Mouse (Mus musculus) right cerebral cortex, postnatal 25 days (tissue): Measurements from ENCODE around the gene Abr.
A peak's percentile ranks its signal among the peaks of the same experiment; 100 is the strongest.

Experiments
- DNase-seq: peaks from one replicate; pipeline ENCODE4 v3.0.0; 2022

Abr gene

DNA sequence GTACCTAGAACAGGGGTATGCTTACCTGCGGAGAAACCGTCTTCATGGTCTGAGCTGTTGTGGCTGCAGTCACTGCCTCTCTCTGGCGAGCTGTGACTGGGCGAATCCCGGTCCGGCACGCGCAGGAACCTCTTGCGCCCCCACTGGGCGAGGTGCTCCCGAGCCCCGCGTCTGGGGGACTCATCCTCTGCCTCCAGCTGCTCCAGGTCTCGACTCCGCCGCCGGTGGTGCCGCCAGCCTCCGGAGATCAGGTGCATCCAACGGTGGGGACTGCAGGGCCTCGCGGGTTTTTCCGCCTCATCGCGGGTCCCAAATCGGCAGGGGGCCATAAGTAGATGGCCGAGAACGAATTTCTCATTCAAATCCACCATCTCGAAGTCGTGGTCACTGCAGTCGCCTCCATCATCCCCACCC lies at the start of gene Abr:
TSS of gene Abr (minus strand) at position 163 of the 414 bp plus-strand sequence.
- peak; percentile 33 for DNase-seq

DNA sequence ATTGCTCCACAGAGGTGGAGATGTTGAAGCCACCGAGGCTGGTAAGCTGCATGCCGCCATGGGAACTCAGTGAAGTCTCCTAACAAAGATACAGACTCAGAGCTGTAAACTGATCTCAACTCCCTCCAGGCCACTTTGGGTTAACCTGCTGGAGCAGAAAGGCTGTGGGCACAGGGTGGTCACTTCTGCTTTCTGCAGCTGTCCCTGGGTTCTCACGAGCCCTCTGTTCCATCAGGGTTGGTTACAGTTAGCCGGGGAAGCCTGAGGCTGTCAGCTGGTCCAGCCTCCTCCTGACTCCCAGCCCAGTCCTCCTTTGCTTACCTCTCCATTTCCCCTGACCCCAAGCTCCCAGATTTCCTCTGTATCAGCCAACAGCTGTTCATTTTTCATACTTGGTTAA lies 45.7 kb upstream of the Abr start:
- DNase-seq, result no peak

DNA sequence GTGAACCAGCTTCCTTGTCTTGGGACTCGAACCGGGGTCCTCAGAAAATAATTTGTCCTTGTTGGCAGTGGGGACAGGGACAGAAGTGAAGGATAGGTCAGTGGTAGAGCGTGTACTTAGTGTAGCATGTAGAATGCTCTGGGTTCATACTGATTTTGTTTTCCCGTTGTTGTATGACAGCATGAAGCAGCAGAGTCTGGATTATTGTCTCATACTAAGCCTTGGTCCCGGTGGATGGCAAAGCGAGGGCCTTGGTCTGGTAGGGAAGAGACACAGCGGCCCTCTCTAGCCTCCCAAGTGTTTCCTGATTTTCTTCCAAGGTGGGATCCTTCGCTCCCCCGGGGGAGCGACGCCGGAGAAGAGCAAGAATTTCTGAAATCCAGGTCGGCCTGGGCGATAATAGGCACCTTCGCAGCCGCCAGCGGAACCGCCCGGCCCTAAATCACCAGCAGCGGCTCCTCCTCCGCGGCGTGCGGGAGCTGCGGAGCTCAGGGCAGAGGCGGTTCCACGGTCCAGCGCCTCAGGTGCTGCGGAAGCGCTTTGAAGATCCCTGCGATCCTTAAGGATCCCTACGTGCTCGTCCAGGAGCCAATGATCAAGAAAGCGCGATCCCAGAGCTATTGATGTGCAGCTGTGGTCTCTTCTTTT lies 44.0 kb upstream of the Abr start:
- DNase-seq, result peak; percentile 43

DNA sequence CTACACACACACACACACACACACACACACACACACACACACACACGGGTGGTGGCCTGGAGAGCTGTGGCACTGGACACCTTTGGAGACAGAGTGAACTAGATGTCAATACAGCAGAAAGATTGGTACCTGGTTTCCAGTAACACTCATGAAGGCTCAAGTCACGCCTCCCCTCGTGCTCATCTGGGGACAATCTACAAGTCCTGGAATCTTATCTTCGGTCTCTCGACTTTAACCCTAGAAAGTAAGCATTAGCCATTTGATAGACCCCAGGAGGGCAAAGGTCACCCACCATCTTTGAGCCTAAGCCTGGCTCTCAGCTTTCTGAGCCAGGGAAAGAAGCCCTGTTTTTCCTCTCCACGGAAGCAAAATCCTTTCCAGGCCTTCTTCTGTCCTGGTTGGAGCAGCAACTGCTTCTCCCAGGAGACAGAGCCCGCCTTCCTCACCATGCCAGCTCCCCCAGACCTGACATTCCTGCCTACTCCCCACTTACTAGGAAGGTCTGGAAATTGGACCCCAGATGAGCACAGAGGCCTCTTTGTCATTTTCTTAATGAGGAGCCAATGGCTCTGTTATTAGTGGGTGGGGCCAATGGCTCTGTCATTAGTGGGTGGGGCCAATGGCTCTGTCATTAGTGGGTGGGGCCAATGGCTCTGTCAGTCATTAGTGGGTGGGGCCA lies 39.8 kb upstream of the Abr start:
- no peak for DNase-seq

DNA sequence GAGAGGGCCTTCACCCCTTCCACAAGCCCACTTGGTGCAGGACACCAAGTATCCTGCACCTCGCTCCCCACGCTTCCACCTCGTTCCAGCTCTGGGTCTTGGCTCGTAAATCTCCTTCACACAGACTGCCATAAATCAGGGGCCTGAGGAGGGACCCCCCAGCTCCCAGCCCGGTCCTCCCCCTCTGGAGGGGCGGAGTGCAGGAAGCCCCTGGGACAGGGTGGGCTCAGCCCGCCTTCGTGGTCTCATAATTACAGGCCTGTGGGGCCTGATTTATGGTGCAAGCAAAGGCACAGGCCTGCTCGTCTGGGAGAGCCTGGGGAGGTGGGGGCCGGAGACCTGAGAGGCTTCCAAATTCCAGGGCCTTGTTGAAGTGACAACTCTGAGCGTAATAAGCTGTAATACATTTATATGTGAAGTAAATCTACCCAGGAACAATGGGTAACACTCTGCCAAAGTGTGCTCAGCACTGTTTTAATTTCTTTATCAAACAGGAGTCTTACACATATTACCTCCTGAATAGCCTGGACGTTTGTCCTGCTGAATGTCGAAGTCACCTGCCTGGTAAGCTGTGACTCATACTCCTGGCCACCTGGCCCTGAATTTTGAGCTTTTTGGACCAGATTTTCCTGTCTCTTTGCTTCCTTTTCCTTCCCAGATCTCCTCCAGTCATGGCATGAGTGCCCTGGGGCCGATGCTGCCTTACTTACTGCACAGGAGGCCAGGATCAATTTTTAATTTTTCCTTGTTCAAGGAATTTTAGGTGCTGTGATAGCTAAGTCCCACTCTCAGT lies 37.2 kb upstream of the Abr start:
- DNase-seq, result no peak

DNA sequence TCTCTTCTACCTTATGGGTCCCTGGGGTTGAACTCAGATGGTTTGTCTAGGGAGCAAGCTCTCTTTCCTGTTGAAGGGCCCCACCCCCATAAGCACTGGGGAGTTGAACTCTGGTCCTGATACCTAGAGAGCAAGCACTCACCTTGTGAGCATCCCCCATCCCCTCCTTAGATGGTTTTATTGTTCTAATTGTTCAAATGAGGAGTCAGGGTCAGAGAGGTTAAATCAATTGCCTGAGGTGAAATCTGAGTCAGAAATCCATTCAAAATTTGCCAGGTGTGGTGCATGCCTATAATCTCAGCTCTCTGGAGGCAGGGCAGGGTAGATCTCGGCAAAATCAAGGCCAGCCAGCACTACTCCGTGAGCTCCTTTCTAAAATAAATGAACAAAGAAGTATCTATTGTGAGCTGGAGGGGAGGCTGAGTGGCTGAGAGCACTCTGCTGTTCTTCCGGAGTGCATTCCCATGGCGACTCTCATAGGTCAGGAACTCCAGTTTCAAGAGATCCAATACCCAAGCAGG lies 35.4 kb upstream of the Abr start:
- no peak for DNase-seq

DNA sequence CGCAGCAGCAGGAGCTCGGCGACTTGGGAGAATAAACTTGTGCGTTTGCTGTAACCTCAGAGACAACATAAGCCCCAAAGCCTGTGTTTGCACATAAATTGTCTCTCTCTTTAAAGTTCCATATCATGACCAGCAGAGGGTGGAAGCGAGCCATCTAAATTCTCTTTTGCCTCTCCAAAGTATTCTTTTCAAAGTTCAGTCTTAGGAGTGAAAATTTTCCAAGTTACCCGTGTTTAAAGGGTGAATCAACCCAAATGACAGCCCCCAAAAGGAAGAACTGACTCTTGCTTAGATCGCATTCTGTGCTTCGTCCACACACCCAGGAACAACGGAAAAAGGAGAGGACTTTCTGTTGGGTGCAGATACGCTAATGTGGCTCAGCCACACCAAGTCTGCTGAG lies 33.0 kb upstream of the Abr start:
- DNase-seq, result no peak

DNA sequence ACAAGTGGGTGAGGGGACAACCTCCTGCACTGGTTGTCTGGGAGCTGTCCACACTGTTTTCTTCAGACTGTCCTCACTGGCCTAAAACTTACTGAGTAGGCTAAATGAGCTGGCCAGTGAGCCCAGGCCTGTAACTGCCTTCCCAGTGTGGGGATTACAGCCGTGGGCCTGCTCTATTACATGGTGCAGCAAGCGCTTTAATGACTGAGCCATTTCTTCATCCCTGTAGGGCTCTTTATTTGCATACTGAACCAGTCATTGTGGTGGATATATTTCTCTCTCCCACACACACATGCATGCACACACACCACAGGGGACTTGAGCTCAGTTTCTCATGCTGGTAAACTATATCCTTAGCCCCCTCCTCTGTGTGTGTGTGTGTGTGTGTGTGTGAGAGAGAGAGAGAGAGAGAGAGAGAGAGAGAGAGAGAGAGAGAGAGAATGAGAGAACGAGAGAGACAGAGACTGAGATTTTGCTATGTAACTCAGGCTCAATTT lies 30.8 kb upstream of the Abr start:
- no peak for DNase-seq

DNA sequence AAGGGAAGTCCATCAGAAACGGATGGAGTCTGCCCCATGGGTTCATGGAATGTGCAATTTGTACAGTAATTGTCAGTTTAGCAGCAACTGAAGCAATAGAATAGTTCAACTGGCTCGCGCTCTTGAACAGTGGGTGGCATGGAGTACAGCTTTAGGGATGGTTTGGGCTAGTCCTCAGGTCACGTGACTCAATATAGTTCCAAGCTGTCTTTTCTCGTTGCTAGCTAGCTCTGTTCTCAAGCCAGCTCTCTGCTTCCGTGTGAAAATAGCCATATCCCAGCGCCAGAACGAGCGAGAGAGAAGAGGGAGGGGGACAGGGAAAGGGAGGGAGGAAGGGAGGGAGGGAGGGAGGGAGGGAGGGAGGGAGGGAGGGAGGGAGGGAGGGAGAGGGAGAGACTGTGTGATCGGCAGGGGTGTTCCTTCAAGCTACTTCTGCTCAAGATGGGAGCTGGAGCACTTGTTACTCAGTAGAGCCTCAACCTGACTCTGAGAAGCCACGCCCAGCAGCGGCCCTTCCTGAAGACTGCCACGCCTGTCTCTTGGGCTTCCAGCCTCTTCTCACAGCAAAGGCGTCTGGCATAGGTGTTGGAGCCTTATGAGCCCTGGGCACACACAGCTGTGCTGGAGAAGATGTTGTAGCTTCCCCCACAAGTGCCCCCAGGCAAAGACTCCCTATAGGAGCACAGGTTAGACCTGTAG lies 28.9 kb upstream of the Abr start:
- peak; percentile 13 for DNase-seq

DNA sequence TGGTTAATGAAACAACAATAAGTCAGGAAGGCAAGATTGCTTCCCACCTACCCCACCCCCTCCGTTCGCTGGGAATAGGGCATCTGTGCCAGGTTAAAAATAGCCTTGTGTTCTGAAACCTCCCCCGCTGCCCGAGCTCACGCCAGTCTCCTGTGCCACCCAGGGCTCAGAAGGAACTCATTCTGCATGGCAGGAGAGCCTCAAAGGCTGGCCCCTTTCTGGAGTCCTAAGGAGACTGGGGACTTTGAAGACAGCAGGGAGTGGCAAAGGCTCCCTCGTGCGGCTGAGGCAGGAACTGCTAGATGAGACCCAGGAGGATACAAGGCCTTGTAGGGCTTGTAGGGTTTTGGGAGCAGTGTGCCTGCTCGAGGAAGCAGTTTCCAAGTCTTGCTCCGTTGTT lies 25.4 kb upstream of the Abr start:
- peak; percentile 75 for DNase-seq

DNA sequence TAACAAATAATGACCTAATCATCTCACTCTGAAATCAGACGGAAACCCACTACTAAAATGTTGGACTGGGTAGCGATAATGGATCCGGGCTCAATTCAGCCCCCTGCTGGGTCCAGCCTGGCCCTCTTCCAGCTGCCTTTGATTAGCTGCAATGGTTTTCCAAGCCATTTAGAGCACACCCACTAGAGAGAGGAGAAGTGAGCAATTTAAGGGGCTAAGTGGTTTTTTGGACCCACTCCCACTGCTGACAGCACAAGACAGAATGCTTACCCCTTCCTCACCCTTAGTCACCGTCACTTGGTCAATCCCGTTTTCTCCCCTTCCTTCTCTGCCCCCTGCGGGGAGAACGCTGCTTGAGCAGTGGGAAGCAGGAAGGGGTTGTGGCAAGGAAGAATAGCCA lies 24.9 kb upstream of the Abr start:
- DNase-seq, result no peak

DNA sequence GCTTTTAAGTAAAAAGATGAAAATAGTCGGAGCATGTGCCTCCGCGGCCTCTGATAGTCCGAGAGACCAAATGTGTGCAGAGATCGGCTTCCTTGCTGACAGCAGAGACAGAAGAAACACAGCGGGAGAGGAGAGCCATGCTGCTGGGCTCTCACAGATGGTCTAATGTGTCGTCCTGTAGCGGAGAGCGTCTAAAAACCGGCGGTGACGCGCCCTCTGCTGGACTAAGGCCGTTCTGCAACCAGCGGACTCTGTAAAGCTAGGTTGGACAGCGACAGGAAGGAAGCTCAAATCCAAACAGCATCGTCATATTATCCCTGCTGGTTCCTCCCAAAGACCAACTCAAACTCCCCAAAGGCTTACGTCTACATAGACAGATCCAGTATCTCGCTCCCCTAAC lies 23.8 kb upstream of the Abr start:
- DNase-seq, result peak; percentile 89

DNA sequence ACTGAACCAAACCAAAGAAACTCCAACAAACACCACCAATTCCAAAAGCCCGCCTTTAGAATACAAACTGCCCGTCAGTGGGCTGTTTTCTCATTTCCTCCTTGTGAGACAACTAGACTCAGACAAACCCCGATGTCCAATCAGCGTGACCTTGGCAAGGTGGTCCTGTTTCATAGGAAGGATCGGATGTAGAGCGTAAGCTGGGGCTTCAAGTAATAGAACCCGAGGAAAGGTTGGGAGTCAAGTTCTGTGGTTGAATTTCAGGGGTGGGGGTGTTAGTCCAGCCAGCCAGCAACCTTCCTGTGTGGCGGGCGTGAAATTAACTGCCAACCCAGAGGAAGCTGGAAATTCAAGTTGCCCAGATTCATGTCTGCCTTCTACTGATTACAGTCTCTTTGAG lies 22.9 kb upstream of the Abr start:
- DNase-seq, result no peak

DNA sequence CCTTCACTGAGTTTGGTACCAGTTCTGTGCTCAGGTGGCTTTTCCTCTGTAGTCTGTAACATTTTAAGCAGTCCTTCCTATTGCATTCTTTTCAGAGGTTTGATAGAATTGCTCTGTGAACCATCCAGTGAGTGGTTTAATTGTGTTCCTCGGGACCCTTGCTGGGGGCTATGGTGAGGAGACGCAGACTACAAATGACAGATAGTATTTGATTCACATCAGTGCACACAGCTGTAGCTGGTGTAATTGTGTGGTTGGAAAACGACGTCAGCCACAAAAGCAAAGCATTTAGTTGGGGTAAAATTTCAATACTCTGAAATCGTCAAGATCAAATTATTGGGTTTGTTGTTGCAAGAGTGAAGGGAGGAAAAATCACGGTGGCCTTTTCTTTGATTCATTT lies 22.1 kb upstream of the Abr start:
- DNase-seq, result no peak

DNA sequence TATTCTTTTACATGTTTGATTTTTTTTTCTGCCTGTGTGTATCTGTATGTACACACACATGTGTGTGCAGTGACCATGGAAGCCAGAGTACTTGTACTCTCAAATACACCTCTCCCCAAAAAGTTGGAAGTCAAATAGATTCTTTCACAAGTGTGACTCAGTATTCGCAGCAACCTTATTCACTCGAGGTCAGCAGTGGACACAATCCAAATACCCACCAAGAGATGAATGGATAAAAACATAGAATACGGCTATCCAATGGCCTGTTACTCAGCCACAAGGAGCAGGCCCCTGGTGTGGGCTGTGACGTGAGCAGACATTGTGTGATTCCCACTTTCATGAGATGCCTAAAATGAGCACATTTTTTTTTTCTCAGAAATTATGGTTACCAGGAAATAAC lies 18.1 kb upstream of the Abr start:
- DNase-seq, result no peak

DNA sequence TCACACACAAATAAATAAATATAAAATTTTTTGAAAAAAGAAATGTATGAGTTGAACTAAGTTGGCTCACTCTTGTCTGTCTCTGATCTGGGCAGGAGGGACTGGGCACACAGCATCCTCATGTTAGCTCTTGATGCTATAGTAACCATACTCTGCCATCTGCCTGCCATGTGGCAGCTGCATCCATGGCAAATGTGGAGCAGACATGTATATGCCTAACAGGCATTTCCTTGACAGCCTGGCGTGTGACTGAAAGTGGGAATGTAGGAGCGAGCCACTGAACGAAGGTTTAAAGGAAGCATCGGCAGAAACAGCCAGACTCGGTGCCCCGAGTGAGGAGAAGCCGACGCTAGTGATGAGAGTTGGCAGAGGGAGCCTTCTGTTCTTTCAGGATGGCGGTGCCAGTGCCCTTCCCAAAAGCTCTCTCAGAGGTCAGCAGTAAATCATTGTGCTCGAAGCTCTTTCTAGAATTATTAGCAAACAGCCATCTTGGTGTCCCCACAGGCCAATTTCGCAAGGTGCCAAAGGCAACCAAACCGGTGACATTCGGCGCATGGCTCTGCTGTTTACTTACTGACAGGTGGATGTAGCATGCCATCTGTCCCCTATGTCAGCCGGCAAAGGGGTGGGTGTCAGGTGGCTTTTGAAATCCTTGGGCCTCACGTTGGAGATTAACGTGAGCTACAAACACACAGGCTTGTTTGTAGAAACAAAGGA lies 17.3 kb upstream of the Abr start:
- no peak for DNase-seq

DNA sequence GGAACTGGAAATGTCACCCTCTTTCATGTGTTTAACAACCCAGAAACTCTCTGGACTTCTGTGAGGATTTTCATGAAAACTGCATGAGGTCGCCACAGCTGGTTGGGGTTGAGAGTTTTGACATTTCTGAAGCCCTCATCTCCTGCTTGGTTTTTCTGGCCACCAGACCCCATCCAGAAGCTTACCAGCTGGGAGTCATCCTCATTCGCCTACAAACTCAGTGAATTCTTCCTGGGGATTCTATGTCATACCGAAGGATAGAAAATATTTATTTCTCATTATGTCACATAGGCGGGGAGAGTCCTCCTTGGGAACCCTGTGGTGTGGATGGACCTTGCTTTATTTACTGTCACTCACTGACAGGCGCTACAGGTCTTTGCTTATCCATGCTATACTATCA lies 8.4 kb upstream of the Abr start:
- DNase-seq, result no peak

DNA sequence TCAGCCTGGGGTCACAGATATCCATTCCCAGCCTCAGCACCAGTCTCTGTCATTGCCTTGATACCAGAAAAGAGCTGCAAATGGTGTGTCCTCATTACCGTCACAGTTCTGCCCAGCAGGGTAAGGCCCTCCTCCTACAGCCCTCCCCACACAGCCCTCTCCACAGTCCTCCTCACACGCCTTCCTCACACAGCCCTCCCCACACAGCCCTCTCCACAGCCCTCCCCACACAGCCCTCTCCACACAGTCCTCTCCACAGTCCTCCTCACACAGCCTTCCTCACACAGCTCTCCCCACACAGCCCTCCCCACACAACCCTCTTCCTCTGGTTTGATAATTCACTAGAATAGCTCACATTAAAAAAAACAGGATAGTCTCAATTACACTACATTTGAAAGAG lies 7.9 kb upstream of the Abr start:
- no peak for DNase-seq

DNA sequence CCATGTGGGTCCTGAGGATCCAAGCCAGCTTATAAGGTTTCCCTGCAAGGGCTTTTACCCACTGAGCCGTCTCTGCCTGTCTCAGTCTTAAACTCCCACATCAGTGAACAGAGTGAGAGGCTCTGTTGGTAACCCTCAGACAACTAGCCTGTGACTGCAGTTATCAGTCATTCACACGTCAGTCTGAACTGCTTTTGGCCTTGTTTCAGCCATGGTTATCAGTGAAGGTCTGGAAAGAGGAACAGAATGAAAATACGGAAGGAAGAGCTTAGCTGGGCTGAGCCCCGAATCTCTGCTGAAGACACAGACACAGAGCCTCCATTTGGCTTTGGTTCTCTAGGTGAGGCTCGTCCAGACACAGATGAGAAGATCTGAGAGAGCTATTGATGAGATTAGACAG lies 6.5 kb upstream of the Abr start:
- DNase-seq, result no peak

DNA sequence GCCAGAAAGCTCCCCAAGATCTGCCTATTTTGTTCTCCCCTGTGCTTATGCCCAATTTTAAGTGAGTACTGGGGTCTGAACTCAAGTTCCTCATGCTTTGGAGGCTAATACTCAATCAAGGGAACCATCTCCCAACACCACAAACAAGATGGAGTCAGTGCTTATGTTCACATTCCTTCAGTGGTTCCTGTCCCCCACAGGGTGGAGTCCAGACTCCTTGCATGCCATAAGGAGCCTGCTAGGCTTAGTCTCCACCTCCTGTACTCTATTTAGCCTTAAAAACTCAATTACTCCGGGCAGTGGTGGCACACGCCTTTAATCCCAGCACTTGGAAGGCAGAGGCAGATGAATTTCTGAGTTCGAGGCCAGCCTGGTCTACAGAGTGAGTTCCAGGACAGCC lies 2.8 kb upstream of the Abr start:
- DNase-seq, result no peak

DNA sequence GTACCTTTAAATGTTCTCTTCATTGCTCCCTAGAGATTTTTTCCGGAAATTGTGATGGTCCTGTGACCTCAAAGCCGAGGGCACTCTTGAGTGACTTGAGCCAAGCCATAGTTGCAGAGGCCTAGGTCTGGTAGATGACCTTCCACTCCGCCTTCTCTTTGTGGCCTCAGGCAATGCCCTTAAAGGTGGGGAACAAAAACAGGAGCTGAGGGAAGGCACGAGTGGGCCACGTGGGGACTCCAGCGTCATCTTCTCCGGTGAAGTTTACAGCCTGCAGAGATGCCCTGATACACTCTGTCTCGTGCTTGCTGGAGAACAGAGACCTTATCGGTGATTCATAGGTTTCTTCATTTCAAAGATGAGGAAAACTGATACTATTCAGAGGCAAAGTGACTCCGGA lies 2.0 kb upstream of the Abr start:
- no peak for DNase-seq

DNA sequence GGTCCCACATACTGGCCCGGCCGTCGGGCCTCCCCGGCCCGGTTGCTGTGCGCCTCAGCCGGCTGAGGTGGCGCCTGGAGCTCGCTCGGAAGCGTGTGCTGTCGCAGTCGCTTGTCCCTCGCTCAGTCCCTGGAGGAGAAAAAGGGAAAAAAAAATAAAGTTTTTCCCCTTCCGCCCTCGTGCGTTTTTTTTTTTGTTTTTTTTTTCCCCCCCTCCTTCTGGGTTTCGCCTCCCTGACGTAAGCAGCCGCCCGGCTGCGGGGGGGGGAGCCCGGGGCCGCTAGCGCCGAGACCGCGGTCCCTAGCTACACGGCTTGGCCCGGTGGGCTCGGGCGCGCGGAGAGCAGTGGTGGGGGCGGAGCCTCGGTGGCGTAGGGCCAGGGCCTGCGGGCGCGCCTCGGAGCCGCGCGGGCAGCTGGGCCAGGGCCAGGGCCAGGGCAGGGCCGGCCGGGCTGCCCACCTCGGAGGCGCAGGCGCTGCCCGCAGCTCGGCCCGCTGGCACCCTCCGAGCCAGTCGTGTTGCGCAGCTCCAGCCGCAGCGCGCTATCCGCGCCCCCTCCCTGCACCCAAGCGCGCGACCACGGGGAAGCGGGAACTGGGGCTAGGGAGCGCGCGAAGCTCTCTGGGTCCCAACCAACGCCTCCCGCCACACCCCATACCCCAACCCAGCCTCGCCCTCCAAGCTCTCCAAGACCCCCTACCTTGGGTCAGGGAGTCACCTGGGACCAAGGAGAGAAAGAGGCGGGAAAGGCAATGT lies 1.3 kb upstream of the Abr start:
- DNase-seq, result peak; percentile 45
